Mouse (Mus musculus) common myeloid progenitor, adult 5-6 weeks (primary cell): Measurements from ENCODE around the gene Nid2. TPM values are rescaled to one million over a fixed set of nuclear protein-coding genes. Genes with fewer than 3 reads are reported as not detected.

Experiments
- ATAC-seq: replicated peaks from 2 replicates; pipeline ENCODE4 v1.8.0; 2016; ENCODE audit warnings: low read depth, mild to moderate bottlenecking, moderate TSS enrichment, inconsistent platforms; ENCODE audit not compliant: poor library complexity, severe bottlenecking
- total RNA-seq: library from RNA; stranded (forward); fragments of 200-1000, 187-1606 nt; gene quantifications from 2 replicates; pipeline ENCODE4 v1.2.3, GENCODE M21; 2017

Nid2 gene
- total RNA-seq, 1 experiment from 2014 or later = 0.82 TPM

- ATAC-seq = no peak
Measured at GRCm38 (mm10) chr14:19836289-19836688, 85.2 kb downstream of the Nid2 start.

GRCm38 (mm10) chr14:19839600-19840332 is 88.7 kb downstream of the Nid2 start:
- peak; percentile 83 for ATAC-seq

GRCm38 (mm10) chr14:19853471-19853870 is 102.4 kb downstream of the Nid2 start:
- no peak for ATAC-seq

- ATAC-seq = no peak
Measured at GRCm38 (mm10) chr14:19858279-19858678, 107.2 kb downstream of the Nid2 start.

GRCm38 (mm10) chr14:19858808-19859776 is 108.0 kb downstream of the Nid2 start:
- ATAC-seq = no peak

- ATAC-seq = no peak
Measured at GRCm38 (mm10) chr14:19860281-19860680, 109.2 kb downstream of the Nid2 start.

Other genes with a start within 250 kb of the Nid2 start
- not detected in 2 replicates for gene Gm2244, start 201.3 kb upstream of the Nid2 start, total RNA-seq
- 1.6 and 5.7 TPM in 2 replicates for gene Gm2237, start 166.1 kb upstream of the Nid2 start, total RNA-seq
- gene Gm5458, start 148.7 kb upstream of the Nid2 start, total RNA-seq = not detected in 2 replicates
- gene Rtraf, start 72.6 kb downstream of the Nid2 start, total RNA-seq = 194 and 230 TPM in 2 replicates
- gene Gng2, start 226.4 kb downstream of the Nid2 start, total RNA-seq = 38.7 TPM in 2 replicates